Mouse (Mus musculus) brown adipose tissue, adult 24 weeks (tissue): ENCODE measurements around the gene Prdm16. TPM values are rescaled to one million over a fixed set of nuclear protein-coding genes. Genes with fewer than 3 reads are reported as not detected.

Experiments used
- H3K27ac ChIP-seq: fragments of 200-500 bp; replicated peaks from 2 replicates; pipeline ENCODE4 v1.5.1; 2012; ENCODE audit warnings: low read depth, mild to moderate bottlenecking, low read length
- H3K4me1 ChIP-seq: fragments of 200-500 bp; 2 replicates; pipeline ENCODE4 v1.6.1; 2012; ENCODE audit warnings: low read length, mixed read lengths; ENCODE audit not compliant: control insufficient read depth, insufficient read depth, insufficient read length
- H3K4me3 ChIP-seq: fragments of 200-500 bp; 2 replicates; pipeline ENCODE4 v1.5.1; 2012; ENCODE audit warnings: low read depth, mild to moderate bottlenecking, low read length, moderate library complexity; ENCODE audit not compliant: insufficient read depth
- polyA plus RNA-seq: library from polyadenylated mRNA; stranded (reverse); fragments of >200 nt; gene quantifications from 2 replicates; pipeline ENCODE4 v1.2.4, GENCODE M21; 2012; ENCODE audit not compliant: missing spikeins, insufficient read depth, insufficient read length

The Prdm16 gene
- polyA plus RNA-seq, 1 experiment: 10.2 TPM

- no peak overlapping the region for H3K4me3 ChIP-seq
- no peak overlapping the region for H3K27ac ChIP-seq
- H3K4me1 ChIP-seq: no peaks in the 10 kb centered on the region
Observed at GRCm38 (mm10) chr4:154414885-154415284, 221.8 kb downstream of the Prdm16 start.

GRCm38 (mm10) chr4:154410559-154410958 lies 226.1 kb downstream of the Prdm16 start:
- Histone ChIP-seq H3K4me3 (no peak overlapping the region), H3K27ac (no peak overlapping the region)

GRCm38 (mm10) chr4:154409841-154410240 lies 226.8 kb downstream of the Prdm16 start:
- H3K4me3 ChIP-seq: no peak overlapping the region
- H3K4me1 ChIP-seq: no peaks in the 10 kb centered on the region
- no peak overlapping the region for H3K27ac ChIP-seq

More at GRCm38 (mm10) chr4:154410559-154410958, 226.1 kb downstream of the Prdm16 start:
- no peaks in the 10 kb centered on the region for H3K4me1 ChIP-seq

GRCm38 (mm10) chr4:154409237-154409721 lies 227.4 kb downstream of the Prdm16 start:
- Histone ChIP-seq H3K4me3 (no peak overlapping the region), H3K27ac (no peak overlapping the region), H3K4me1 (no peaks in the 10 kb centered on the region)

- Histone ChIP-seq H3K4me1 (peaks cover 2% of the 10 kb centered on the region; the same call in 1 of the 2 replicates), H3K4me3 (no peak overlapping the region), H3K27ac (no peak overlapping the region)
Observed at GRCm38 (mm10) chr4:154402948-154403347, 233.7 kb downstream of the Prdm16 start.

GRCm38 (mm10) chr4:154401982-154402932 lies 234.4 kb downstream of the Prdm16 start:
- no peak overlapping the region for H3K27ac ChIP-seq
- no peak overlapping the region for H3K4me3 ChIP-seq
- H3K4me1 ChIP-seq: peaks cover 2% of the 10 kb centered on the region; the same call in 1 of the 2 replicates

- Histone ChIP-seq H3K27ac (no peak overlapping the region), H3K4me3 (no peak overlapping the region), H3K4me1 (peaks cover 2% of the 10 kb centered on the region; the same call in 1 of the 2 replicates)
Observed at GRCm38 (mm10) chr4:154401379-154401778, 235.3 kb downstream of the Prdm16 start.

- Histone ChIP-seq H3K4me3 (no peak overlapping the region), H3K27ac (no peak overlapping the region), H3K4me1 (peaks cover 2% of the 10 kb centered on the region; the same call in 1 of the 2 replicates)
Observed at GRCm38 (mm10) chr4:154400256-154401171, 236.2 kb downstream of the Prdm16 start.

GRCm38 (mm10) chr4:154399634-154400033 lies 237.0 kb downstream of the Prdm16 start:
- Histone ChIP-seq H3K27ac (no peak overlapping the region), H3K4me1 (peaks cover 2% of the 10 kb centered on the region; the same call in 1 of the 2 replicates), H3K4me3 (no peak overlapping the region)

- Histone ChIP-seq H3K4me1 (no peaks in the 10 kb centered on the region), H3K4me3 (no peak overlapping the region), H3K27ac (no peak overlapping the region)
Observed at GRCm38 (mm10) chr4:154396652-154397301, 239.9 kb downstream of the Prdm16 start.

- H3K4me3 ChIP-seq: no peak overlapping the region
- H3K4me1 ChIP-seq: no peaks in the 10 kb centered on the region
- H3K27ac ChIP-seq: no peak overlapping the region
Observed at GRCm38 (mm10) chr4:154394123-154394722, 242.4 kb downstream of the Prdm16 start.

- Histone ChIP-seq H3K4me1 (no peaks in the 10 kb centered on the region), H3K27ac (no peak overlapping the region), H3K4me3 (no peak overlapping the region)
Observed at GRCm38 (mm10) chr4:154393196-154394122, 243.2 kb downstream of the Prdm16 start.

- Histone ChIP-seq H3K4me3 (no peak overlapping the region), H3K4me1 (no peaks in the 10 kb centered on the region), H3K27ac (no peak overlapping the region)
Observed at GRCm38 (mm10) chr4:154392641-154393040, 244.0 kb downstream of the Prdm16 start.
